Mouse (Mus musculus) cerebellum, adult 2 months (tissue): ENCODE results near the gene S100a4.

ENCODE experiments used
- CTCF ChIP-seq: fragments of 200-500 bp; IDR thresholded peaks from 2 replicates; pipeline ENCODE4 v1.5.1; 2011; ENCODE audit warnings: low read depth, mild to moderate bottlenecking, control low read depth, low read length, moderate library complexity, borderline replicate concordance; ENCODE audit not compliant: insufficient read depth
- POLR2A ChIP-seq: fragments of 200-500 bp; IDR thresholded peaks from 2 replicates; pipeline ENCODE4 v1.6.1; 2011; ENCODE audit warnings: low read length, control low read depth, borderline replicate concordance; ENCODE audit not compliant: insufficient read depth

- TF ChIP-seq POLR2A (no peak), CTCF (no peak)
Observed at GRCm38 (mm10) chr3:90614611-90615251, 11.2 kb downstream of the S100a4 start.
